Mouse (Mus musculus) ovary, postnatal 10 days (tissue): ENCODE measurements around the gene Prb1.
"Not testable (repeated sequence)": the region's sequence is repeated elsewhere in the genome, so short reads cannot be mapped to it uniquely, and the experiment has no call there.

Source experiments
- DNase-seq: peaks from one replicate; pipeline ENCODE4 v3.0.0; 2022; ENCODE audit warnings: low spot score

Prb1 gene

GRCm38 (mm10) chr6:132210421-132210820, at the start of gene Prb1:
Gene Prb1, minus strand, starts transcription at chr6:132210521.
- DNase-seq, result not testable (repeated sequence)
